Mouse (Mus musculus) megakaryocyte, embryonic 14.5 days (primary cell): ENCODE measurements around the gene H2-Ob.

ENCODE experiments used
- FLI1 ChIP-seq: IDR thresholded peaks from 2 replicates; pipeline ENCODE4 v1.6.1; 2012; ENCODE audit warnings: low read length, inconsistent platforms, mixed read lengths
- GATA1 ChIP-seq: IDR thresholded peaks from 3 replicates; pipeline ENCODE4 v1.6.1; 2012; ENCODE audit warnings: mixed read lengths, low read length, inconsistent platforms, borderline replicate concordance

GRCm38 (mm10) chr17:34207456-34207855 lies 31.2 kb upstream of the H2-Ob start:
- TF ChIP-seq FLI1 (no peak), GATA1 (no peak)
